8 mouse cellular contexts compared by ENCODE assay signal in genomic region chr5:108132441-108133243, GRCm38 (mm10). TPM values are rescaled to one million over a fixed set of nuclear protein-coding genes. Genes with fewer than 3 reads are reported as not detected.
DNase-seq lines count a peak whose midpoint lies in the region; ATAC-seq and TF ChIP-seq lines count a peak whose summit lies in the region.

Gene Tmed5 (minus strand): TSS chr5:108132620.
Gene Ccdc18 (plus strand): TSS chr5:108132875.

- H3K27me3 ChIP-seq in megakaryocyte, embryonic 14.5 days (replicated peaks), result no peaks in the 10 kb centered on the region

- H3K36me3 ChIP-seq in megakaryocyte, embryonic 14.5 days (replicated peaks; ENCODE audit: low read length), result peaks cover 27% of the 10 kb centered on the region

- H3K4me3 ChIP-seq in cortical plate, adult 2 months (ENCODE audit: insufficient read depth, low read length), result peak within 1 kb of the TSS; percentile 76
- H3K4me3 ChIP-seq in megakaryocyte, embryonic 14.5 days (replicated peaks), result peak within 1 kb of the TSS; percentile 99

- TF ChIP-seq CTCF in cortical plate, adult 2 months (IDR thresholded peaks at IDR 0.05; ENCODE audit: extremely low read depth, insufficient read depth, low read length), result no peak

- H3K4me1 ChIP-seq in cortical plate, adult 2 months (ENCODE audit: control insufficient read depth, insufficient read depth, low read length), result no peaks in the 10 kb centered on the region
- H3K4me1 ChIP-seq in megakaryocyte, embryonic 14.5 days, result peaks cover 23% of the 10 kb centered on the region

- peak; percentile 99 for ATAC-seq in activated CD4-positive, CD25-positive, alpha-beta regulatory T cell, adult 4 months

- peak; percentile 86 for TF ChIP-seq POLR2A in cortical plate, adult 2 months (IDR thresholded peaks at IDR 0.05; ENCODE audit: extremely low read depth, insufficient read depth, low read length)

- H3K9me3 ChIP-seq in megakaryocyte, embryonic 14.5 days, result no peaks in the 10 kb centered on the region

- peak; percentile 90 to 94 for DNase-seq in gastrocnemius, adult 8-10 months (ENCODE audit: low spot score in 2 of 2)
- peak; percentile 93 for DNase-seq in hindlimb bud, embryonic 11.5 days (ENCODE audit: extremely low spot score, low read depth, low spot score)
- DNase-seq in left cerebral cortex, adult 8-10 months (ENCODE audit: low spot score in 2 of 2), result peak; percentile 86 to 96
- peak; percentile 98 for DNase-seq in right cerebral cortex, postnatal 10 days (ENCODE audit: low spot score in 2 of 2)
- DNase-seq in urinary bladder, postnatal 25 days (ENCODE audit: low spot score), result peak; percentile 96

- no peak within 1 kb of the TSS for H3K27ac ChIP-seq in cortical plate, adult 2 months (ENCODE audit: insufficient read depth, low read length)

RNA-seq across cellular contexts. Expression of gene Tmed5, which starts in this region (rescaled TPM):
- 100 to 1,000 TPM; 104 to 110 TPM for polyA plus RNA-seq in activated CD4-positive, CD25-positive, alpha-beta regulatory T cell, adult 4 months (2017; shearing (Covaris generic))
- 19.0 and 21.2 TPM in 2 replicates for polyA plus RNA-seq in cortical plate, adult 2 months (2012; rRNA removed)
- 10 to 100 TPM; 22.9 to 31.5 (median 26.8) TPM for total RNA-seq in gastrocnemius, adult 8-10 months (2022)
- 10 to 100 TPM; 22.3 to 25.2 (median 23.8) TPM for total RNA-seq in left cerebral cortex, adult 8-10 months (2022)
- polyA plus RNA-seq in megakaryocyte, embryonic 14.5 days (2012; ENCODE audit: insufficient read depth, low replicate concordance), result 18.5 and 35.6 TPM in 2 replicates

RNA-seq across cellular contexts. Expression of gene Ccdc18, which starts in this region (rescaled TPM):
- polyA plus RNA-seq in activated CD4-positive, CD25-positive, alpha-beta regulatory T cell, adult 4 months (2017; shearing (Covaris generic)), result 1 to 10 TPM; 3.2 to 3.3 TPM
- 0.44 and 0.61 TPM in 2 replicates for polyA plus RNA-seq in cortical plate, adult 2 months (2012; rRNA removed)
- total RNA-seq in gastrocnemius, adult 8-10 months (2022), result under 1 TPM in 1 of 4 experiments, not detected in 3; 0.17 TPM
- 1 to 10 TPM in 3 of 4 experiments, under 1 TPM in 1; 1.00 to 1.6 (median 1.4) TPM for total RNA-seq in left cerebral cortex, adult 8-10 months (2022)
- 0.30 TPM in 1 of 2 replicates, not detected in the other for polyA plus RNA-seq in megakaryocyte, embryonic 14.5 days (2012; ENCODE audit: insufficient read depth, low replicate concordance)
